ENCODE assay signal across 17 mouse cellular contexts in genomic region chr5:133080751-133081150, GRCm38 (mm10).
"Had no signal": no experiment of that assay in that cellular context is flagged by ENCODE, and none has a peak within 500 bp of the region (broad histone marks: within the 10 kb centered on the region; RNA-seq: fewer than 3 reads in every experiment).

No protein-coding gene starts in this region.

- H3K4me1 ChIP-seq: liver, embryonic 13.5 days; lung, embryonic 15.5 days; megakaryocyte, embryonic 14.5 days; stomach, embryonic 15.5 days had no signal

- H3K4me3 ChIP-seq: layer of hippocampus, adult 2 months; left cerebral cortex, adult 2 months; limb, embryonic 12.5 days; liver, embryonic 13.5 days; lung, embryonic 15.5 days; megakaryocyte, embryonic 14.5 days; stomach, embryonic 15.5 days had no signal

- H3K27ac ChIP-seq: layer of hippocampus, adult 2 months; left cerebral cortex, adult 2 months; limb, embryonic 12.5 days; liver, embryonic 13.5 days; lung, embryonic 15.5 days; macrophage; stomach, embryonic 15.5 days had no signal

- DNase-seq: kidney, adult 8-10 months; kidney, postnatal 25 days; liver; liver, embryonic 13.5 days; liver, postnatal 0 days; lung, postnatal 14 days; right cerebral cortex, adult 18-20 months; right cerebral cortex, postnatal 4 days; spleen, adult 18-20 months; thymus, postnatal 4 days had no signal
